Mouse (Mus musculus): ENCODE results near the gene Dppa5a.
"Not testable (repeated sequence)": the region's sequence is repeated elsewhere in the genome, so short reads cannot be mapped to it uniquely, and the experiment has no call there.

Dppa5a gene

DNA sequence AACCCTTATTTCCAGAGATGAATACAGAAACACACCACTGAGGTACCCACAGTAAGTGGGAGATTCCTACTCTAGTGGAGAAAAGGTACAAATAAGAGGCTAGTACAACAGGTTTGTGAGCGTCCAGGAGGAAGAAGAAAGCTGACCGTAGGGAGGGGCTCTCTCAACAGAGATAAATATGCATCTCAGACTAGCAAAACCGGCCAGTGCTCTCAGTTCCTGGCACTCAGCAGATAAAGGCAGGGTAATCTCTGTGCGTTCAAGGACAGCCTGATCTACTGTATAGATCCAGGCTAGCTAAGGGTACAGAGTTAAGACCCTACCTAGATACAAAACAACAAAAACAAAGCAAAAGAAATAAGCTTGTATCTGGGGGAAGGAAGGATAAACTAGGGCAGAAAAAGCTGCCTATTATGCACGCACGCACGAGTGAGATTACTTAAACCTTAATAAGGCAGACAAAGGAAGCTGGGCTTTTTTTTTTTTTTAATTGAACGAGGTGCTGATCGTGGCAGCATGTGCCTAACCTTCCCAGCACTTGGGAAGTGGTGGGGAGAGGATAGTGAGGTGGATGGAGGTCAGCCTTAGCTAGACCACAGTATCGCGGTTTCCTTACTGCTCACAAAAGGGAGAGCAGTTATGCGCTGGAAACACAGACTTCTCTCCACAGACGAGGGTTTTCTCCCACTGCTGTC, 2.0 kb downstream of the Dppa5a start:
- DNase-seq (ENCODE audit: low read depth, low spot score): no peak

DNA sequence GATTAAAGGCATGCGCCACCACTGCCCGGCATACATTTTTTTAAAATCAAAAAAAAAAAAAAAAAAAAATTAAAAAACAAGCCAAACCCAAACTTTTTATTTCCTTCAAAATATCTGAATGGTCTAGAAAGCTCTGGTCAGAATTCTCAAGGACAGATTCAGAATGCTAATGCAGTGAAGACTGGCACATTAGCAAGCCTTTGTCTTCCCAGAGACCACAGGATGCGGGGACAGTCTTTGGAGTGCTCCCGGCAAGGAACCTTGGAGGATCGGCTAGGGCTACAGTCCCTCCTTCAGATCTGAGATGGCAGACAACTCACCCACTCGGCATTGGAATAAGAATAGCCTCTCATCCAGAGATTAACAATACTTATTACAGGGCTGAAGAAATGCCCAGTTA, 3.3 kb downstream of the Dppa5a start:
- DNase-seq (ENCODE audit: low read depth, low spot score): no peak

GRCm38 (mm10) chr9:78363374-78363773, 4.6 kb downstream of the Dppa5a start:
- DNase-seq (ENCODE audit: low read depth, low spot score): no peak

DNA sequence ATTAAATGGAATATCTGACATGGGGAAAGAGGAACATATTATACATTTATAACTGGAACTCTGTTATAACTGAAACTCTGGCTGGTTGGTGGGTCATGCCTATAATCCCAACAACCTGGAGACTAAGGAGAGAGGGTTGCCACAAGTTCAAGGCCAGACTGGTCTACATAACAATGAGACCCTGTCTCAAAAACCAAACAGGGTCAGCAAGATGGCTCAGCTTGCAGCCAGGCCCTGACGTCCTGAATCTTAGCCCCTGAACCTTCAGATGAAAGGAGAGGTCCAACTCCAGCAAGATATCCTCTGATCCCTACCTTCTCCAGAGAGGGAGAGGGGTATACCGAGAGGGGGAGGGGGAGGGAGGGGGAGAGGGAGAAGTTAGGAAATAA, 7.5 kb downstream of the Dppa5a start:
- no peak for DNase-seq (ENCODE audit: low read depth, low spot score)

DNA sequence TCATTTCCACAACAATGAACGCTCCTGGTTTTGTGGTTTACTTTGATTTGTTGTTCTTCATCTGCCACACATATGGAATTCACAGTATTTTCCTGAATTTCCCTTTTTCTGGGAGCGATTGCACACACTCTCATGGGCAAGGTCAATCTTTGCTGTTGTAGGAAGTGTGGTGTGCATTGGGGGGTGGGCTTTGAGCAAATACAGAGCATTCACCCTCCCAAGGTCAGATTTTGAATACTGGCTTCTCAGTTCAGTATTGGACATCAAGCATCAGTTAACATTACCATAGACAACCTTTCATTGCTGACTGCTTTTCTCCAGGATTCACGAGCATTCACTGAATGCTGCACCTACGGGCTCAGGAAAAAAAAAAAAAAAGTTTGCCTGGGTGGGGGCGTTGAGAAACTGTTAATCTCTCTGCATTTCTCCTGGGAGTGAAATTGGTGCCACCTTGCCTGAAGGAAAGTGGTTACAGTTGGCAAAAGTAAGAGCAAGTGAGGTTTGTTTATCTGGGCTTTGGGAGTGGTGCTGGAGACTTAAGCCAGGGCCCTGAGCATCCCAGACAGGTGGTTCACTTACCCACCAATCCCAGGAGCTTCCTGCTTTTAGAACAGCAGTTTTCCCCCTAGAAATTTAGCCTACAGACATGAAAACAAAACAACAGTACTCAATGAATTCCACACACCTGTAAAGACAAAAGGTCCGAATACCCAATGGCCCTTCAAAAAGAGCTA, 8.1 kb downstream of the Dppa5a start:
- DNase-seq (ENCODE audit: low read depth, low spot score): no peak

DNA sequence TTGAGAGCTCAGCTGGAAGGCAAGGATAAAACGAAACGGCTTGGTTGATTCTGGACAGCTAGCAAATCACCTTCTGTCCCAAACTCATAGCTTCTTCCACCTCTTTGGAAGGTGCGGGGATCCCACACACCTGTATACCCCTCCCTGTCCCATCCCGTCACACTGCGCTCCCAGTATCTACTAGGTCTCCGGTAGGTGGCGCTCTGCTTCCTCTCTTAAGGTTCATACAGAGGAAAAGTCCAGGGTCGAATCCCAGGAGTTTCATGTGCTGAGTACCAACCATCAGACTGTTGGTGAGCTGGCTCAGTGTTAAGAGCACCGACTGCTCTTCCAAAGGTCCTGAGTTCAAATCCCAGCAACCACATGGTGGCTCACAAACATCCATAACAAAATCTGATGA, 9.9 kb downstream of the Dppa5a start:
- DNase-seq (ENCODE audit: low read depth, low spot score): peak; percentile 48

GRCm38 (mm10) chr9:78355611-78356010, 12.4 kb downstream of the Dppa5a start, which contains the start of gene Gsta2:
Gene Gsta2 (minus strand): TSS chr9:78355788.
- DNase-seq (ENCODE audit: low read depth, low spot score): no peak

GRCm38 (mm10) chr9:78354665-78355578, 13.1 kb downstream of the Dppa5a start:
- no peak for DNase-seq (ENCODE audit: low read depth, low spot score)

- no peak for DNase-seq (ENCODE audit: low read depth, low spot score)
Observed at GRCm38 (mm10) chr9:78351504-78352220, 16.3 kb downstream of the Dppa5a start.

DNA sequence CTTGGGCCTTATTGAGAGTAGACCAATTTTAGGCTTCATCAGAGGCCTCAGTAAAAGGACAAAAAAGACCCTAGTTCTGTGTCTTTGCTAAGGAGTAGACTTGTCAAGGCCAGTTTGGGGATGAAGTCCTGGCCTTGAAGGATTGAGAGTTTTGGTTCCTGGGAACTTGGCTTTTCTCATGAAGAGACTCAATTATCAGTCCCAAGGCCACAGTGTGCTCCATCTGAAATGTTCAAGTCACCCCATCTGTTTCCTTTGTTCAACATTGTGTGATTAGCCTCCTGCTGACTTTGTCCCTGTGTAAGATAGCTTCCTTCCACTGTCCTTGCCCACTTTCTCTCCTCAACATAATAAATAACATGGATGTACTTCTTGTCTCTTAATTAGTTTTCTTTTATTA, 18.0 kb downstream of the Dppa5a start:
- DNase-seq (ENCODE audit: low read depth, low spot score): not testable (repeated sequence)

DNA sequence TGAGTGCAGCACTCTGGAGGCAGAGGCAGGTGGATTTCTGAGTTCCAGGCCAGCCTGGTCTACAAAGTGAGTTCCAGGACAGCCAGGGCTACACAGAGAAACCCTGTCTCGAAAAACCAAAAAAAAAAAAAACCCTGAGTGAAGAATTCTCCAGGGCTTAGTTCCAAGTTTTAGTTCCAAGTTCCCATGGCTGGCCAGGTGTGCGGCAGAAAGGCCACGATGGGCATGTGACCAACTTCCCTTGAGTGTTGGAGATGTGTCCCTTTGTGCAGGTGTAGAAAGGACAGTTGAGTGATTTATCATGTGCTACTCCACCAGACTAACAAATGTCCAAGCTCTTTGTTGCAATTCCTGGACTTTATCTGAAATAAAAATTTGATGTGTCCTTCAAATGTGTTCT, 18.8 kb downstream of the Dppa5a start:
- not testable (repeated sequence) for DNase-seq (ENCODE audit: low read depth, low spot score)

DNA sequence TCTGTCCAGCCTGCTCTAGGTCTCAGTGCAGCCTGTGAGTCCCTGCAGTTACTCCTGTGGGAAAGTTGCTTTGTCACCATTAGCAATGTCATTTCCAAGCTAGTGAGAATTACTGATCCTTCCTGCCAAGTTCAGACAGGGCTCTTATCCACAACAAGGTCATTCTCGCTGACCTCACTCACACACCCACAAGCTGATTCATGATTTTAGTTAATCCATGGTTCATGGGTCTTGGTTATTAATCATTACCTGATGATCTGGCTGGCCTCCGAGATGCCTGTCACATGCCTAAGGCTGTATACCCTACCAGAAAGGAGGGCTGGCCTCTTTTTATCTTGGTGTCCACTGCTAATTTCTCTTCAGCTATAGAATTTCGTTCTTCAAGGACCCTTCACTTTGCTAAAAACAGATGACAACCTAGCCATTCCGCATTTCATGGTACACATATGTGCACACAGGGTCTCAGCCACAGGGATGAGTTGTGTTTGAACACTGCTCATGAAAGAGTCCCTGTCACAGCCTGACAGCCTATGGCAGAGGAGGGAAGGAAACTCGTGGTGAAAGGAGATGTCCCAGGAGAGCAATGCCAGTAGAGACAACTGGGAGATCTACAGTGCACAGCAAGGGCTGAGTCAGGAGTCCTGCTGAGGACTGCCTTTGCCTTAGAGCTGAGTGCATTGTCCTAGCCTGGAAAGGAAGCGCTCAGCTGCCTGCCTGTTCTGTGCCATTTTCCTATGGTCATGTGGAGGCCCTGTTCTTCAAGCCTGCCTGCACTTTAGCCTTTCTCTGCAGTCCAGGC, 19.6 kb downstream of the Dppa5a start:
- DNase-seq (ENCODE audit: low read depth, low spot score): not testable (repeated sequence)

DNA sequence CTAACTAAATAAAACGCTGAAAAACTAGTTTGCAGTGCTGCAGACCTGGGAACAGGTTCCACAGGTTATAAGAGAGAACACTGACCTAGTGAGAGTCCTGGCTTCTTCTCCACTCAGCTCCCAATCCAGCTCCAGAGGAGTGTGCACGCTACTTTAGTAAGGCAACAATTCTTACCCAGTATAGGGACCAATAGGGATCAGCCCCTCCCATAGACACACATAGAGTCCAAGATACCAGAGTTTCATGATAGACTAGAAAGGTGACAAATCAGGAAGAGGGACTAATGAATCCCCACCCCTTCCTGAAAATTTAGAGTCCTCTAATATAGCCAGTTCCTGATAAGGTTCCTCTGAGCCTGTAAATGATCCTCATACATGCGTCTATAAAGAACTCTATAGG, 21.0 kb downstream of the Dppa5a start:
- no peak for DNase-seq (ENCODE audit: low read depth, low spot score)

- DNase-seq (ENCODE audit: low read depth, low spot score): not testable (repeated sequence)
Observed at GRCm38 (mm10) chr9:78345235-78345634, 22.7 kb downstream of the Dppa5a start.

DNA sequence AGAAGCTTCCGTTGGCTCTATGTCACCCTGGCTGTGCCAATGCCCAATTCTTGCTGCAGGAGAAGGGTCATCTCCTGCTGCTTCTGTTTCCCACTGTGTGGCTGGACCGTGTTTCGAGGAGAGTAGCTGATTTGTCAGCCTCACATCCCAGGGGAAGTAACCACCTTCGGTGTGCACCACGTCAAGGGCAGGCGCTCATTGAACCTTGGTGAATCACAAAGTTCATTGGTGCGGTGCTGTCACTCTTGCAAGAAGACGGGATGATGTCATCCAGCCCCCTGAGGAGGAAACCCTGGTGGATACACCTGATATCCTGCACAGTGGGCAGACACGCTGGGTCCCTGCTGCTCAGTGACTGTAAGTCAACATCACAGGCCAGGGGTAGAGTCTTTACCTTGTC, 24.9 kb downstream of the Dppa5a start:
- not testable (repeated sequence) for DNase-seq (ENCODE audit: low read depth, low spot score)

GRCm38 (mm10) chr9:78342494-78342893, 25.5 kb downstream of the Dppa5a start:
- DNase-seq (ENCODE audit: low read depth, low spot score): not testable (repeated sequence)

- DNase-seq (ENCODE audit: low read depth, low spot score): peak; percentile 15
Observed at GRCm38 (mm10) chr9:78340324-78340723, 27.7 kb downstream of the Dppa5a start.

DNA sequence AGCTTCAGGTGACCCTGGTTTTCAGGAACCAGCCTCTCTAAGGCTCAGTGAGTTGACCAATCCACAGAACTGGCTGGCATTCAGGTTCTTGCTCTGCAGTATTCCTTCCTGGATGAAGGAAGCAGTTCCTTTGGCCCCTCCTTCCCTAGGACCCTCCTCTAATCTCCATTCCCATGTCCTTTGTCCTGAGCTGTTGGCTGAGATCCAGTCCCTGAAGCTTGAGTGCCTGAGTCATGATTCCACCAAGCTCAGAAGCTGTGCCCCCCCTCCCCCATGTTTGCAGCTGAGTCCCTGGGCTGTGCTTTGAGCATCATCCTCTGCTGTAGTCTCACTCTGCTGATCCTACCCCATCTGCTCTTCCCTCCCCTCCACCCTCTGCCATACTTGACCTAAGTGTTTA, 30.9 kb downstream of the Dppa5a start:
- DNase-seq (ENCODE audit: low read depth, low spot score): not testable (repeated sequence)

GRCm38 (mm10) chr9:78327289-78327688, 40.7 kb downstream of the Dppa5a start, which contains the start of gene Omt2b:
Gene Omt2b (plus strand): TSS chr9:78327589.
- not testable (repeated sequence) for DNase-seq (ENCODE audit: low read depth, low spot score)

GRCm38 (mm10) chr9:78319499-78319898, 48.5 kb downstream of the Dppa5a start:
- DNase-seq (ENCODE audit: low read depth, low spot score): no peak

Data from CD4-positive helper T cell, adult 2 months (primary cell).